Mouse (Mus musculus) frontal cortex, adult (tissue): ENCODE data around the gene D1Ertd622e.

Experiments used
- ATAC-seq: cut with Nextera tagmentation; 2 replicates; pipeline ENCODE4 v1.9.2; 2017; ENCODE audit warnings: mild to moderate bottlenecking, moderate library complexity, mixed read lengths; ENCODE audit not compliant: low TSS enrichment

The D1Ertd622e gene

DNA sequence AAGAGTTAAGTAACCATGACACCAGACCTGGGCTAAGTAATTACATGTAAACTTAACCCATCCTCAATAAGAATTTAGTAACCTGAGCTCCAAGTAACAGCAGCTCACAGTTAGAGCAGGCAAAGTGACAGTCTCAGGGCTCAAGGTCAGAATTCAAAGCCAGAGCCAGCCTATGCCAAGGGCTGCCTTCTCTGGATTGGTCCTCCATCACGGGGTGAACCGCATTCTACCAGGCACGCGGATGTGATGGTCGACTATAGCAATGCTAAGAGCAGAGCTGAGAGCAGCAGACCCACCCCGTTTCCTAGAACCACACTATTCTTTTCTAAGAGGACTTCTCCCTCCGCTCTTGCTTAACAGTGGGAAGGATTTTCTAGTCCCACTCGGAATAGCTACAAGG, 27.8 kb downstream of the D1Ertd622e start:
- peak; percentile 14; the same call in 1 of the 2 replicates for ATAC-seq

DNA sequence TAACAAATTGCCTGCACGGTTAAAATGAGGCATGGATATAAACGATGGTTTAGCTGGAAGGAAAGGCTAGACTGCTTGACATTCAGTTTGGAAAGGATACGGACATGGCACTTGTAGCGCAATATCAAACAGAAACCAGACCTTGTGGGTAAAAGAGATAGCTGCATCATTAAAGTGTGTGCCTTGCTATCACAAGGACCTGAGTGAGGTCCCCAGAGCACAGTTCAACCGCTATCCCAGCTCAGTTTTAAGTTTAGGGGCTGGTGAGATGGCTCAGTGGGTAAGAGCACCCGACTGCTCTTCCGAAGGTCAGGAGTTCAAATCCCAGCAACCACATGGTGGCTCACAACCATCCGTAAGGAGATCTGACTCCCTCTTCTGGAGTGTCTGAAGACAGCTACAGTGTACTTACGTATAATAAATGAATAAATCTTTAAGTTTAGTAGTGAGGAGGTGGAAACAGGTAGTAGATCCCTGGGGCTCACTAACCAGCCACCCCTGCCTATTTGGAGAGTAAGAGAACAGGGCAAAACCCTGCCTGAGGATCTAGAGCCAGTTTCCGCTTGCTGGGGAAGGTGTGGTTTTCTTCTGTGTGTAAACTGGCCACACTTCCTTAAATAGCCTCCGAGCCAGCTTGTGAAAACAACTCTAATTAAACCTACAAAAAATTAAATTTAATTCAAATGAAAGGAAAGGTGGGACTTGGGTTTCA, 29.2 kb downstream of the D1Ertd622e start:
- ATAC-seq = no peak

DNA sequence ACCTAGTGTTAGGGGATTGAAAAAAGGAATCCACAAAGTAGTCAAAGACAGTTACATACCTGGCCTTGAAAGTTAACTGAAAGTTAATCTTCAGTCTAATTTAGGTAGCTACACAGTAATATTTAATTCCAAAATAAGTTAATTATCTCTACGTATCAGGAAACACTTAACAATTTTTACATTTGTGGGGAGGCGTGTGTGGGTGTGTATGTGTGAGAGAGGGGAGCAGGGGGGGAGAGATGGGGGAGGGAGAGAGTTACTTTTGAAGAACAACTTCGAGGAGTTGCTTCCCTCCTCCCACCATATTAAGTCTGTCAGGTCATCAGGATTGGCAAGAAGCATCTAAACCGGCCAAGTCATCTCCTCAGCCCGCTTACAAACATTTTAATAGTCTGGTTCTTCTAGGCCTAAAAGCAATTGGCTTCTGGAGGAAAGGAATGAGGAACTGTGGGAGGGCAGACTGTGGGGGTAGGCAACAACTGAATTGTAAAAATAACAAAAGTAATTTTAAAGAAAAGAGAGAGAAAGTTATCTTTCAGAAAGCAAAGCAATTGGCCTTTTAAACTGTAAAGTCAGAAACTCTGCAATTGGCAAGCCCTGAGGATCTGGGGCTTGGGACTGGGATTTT, 29.9 kb downstream of the D1Ertd622e start:
- ATAC-seq = no peak

DNA sequence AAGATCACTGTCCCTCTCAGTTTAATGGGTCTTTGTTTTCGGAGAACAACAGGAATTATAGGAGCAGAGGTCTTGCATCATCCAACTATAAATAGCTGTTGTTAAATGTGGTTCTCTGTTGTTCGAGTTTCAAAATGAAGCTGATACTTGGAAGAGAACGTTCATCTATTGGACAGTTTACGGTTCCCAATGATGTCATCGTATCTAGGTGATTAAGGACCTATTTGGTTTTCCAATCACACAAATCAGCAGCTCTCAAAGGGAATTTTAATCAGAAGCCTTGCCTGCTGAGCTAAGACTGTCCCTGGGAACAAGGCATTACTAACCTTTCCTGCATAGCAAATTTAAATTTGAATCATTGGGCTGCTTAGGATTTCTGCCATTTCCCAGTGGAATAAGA, 31.7 kb downstream of the D1Ertd622e start:
- ATAC-seq = peak; percentile 7

DNA sequence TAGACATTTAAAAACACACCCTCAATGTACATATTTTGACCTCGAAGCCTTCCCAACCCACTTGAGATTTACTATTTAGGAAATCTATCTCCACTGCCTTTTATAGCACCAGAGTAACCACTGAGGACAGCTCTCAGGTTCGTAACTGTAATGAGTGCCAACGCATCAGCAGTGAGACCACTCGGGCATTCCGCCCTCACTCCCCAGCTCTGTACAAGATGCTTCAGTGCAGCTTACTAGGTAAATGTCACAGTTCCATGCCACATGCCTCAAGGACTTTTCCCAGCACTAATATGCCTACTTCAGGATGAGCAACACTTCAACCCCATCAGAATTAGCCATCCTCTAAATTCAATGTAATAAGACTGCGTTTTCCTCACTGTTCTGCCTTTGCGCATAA, 33.0 kb downstream of the D1Ertd622e start:
- ATAC-seq = no peak; the same call in 1 of the 2 replicates

DNA sequence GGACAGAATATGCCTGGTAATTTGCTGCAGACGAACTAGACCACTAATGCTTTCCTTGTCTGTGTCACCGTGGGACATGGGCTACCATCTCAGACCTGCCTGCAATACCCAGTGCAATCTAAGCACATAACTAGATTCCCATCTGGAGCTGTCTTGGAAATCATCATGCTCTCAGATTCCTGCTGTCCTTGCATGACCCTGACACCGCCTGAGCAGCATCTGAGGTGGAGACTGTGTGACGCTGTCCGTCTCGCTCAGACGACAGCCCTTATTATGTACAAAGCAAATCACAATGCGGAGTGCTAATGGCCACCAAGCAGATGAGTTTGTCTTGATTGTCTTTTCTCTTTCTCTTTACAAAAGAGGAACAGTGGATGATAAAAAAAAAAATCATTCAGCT, 33.9 kb downstream of the D1Ertd622e start:
- 0 out of 2 replicates have a peak, but pooled peaks have one; percentile 3 for ATAC-seq

DNA sequence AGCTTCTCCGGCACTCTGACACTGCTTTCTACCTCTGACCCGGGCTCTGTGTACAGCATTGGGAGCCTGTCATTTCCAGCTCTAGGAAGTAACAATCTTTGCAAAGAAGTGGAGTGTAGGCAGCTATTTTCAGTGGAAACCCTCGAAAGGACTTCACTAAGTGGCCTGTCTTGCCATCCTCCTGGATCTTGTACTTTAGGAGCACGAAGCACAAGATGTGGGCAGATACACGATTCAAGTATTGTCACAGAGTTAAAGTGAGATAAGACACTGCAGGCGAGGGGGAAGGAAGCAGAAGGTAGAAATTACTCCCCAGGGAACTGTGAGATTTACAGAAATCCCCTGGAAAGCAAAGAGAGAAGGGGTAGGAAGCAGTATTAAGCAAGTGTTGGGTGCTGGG, 36.4 kb downstream of the D1Ertd622e start:
- peak; percentile 53 for ATAC-seq

DNA sequence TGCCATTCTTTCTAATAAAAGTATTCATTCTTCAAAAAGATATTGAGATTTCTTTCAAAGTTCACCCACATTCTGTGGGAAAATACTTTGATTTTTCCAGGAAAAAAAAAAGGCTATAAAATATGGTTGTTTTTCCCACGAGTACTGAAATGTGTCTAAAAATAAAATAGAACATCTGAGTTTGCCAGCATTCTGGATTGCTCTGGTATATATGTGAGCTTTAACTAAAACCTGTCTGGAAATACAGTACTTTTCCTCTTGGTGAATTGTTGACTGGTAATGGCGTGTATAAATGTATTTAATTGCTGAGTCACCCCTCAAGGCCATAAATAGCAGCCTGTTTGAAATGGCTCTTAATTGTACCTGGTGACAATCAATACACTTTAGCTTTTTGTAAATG, 37.5 kb downstream of the D1Ertd622e start:
- ATAC-seq = peak; percentile 60

DNA sequence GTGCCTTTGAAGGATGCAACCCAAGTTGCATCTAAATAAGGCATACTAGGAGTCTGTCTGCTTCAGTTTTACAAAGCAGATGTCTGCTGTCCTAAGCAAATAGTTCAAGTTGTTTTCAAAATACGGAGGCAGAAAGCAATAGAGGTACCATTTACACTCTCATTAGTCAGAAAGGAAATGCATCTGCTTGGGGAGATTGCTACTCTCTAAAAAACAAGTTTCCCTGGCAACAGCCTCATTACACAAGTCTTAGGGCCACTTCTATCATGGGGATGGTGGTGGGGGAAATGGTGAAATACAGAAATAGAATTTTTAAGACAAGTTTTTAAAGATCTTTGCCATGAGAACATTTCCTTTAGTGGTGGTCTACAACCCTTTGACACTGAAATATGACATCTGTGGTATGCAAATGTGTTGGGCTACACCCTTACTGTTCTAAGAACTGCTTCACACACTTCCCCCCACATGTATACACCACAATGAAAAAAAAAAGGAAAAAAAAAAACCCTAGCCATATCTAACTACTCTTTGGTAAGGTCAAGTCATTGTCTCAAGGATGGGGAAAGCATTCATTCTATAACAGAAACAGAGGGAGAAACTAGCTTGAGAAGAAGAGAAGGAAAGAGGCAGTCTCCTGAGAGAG, 38.5 kb downstream of the D1Ertd622e start:
- ATAC-seq = no peak

DNA sequence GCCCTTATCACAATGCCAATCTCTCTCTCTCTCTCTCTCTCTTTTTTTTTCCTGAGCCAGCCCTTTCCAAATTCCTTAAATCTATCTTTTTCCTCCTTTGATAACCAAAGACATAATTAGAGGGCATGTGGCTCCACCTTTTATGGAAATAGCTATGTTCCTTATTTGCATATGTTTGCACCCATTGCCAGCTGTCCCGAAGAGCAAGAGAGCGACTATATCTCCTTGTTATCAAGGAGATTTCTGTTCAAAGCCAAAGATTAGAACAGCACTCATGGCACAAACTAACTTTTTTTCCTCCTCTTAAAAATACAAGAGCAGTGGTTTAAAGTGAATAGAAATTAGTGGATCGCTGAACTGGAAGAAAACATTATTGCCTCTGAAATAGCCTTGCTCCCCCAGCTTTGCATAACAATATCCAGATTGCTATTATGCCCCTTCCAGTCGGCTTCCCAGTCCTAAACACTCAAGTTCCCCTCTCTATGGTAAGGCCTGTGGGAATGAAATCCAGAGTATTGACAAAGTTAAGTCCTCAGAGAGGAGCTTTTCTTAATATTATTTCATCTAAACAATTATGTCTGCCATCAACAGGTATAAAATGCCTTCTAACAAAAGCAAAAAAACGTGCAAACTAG, 39.2 kb downstream of the D1Ertd622e start:
- no peak for ATAC-seq

DNA sequence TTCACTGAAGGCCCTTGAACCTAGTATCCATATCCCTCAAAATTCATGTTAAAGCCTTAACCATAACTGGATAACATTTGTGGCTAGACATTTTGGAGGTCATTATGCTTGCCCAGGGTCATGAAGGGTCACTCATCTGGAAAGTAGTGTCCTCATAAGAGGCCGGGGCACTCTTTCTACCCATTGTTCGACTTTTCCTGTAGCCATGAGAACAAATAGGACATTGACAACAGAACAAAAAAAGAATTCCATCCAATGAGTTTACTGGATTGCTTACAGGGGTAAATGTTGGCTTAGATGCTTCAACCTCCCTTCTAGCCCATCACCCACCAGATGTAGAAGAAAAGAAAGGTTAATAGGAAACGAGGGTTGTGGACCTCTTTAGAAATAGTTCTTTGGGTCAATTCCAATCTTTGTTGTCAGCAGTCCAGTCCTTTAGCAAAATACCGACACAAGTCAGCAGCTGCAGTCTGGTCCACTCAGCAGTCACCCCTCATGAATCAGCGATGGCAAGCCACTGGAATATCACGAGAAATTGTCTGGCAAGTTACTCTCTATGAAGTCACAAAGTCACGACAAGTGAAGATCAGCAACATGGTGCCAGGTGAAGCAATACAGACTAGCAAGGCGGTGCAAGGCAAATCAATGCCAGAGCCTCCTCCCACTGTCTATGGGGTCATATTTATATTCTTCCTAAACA, 42.1 kb downstream of the D1Ertd622e start:
- ATAC-seq = no peak

DNA sequence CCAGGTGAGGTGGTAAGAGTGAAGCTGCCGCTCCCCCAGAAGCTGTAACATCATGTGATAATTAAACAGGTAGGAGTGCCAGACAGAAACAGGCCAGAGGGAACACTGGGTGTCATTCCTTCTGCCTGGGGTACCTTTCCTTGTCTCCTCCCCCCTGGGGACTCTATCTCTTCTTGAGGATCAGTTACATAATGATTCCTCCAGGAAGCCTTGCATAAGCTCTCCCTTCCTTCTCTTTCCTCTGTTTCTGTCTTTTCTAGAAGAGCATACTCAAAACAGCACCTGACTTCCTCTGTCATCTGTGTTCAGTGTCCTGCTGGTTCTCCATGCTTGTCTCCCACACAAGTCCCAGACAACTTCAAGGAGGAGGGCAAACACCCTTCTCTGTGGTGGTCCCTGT, 46.3 kb downstream of the D1Ertd622e start:
- peak; percentile 70 for ATAC-seq

DNA sequence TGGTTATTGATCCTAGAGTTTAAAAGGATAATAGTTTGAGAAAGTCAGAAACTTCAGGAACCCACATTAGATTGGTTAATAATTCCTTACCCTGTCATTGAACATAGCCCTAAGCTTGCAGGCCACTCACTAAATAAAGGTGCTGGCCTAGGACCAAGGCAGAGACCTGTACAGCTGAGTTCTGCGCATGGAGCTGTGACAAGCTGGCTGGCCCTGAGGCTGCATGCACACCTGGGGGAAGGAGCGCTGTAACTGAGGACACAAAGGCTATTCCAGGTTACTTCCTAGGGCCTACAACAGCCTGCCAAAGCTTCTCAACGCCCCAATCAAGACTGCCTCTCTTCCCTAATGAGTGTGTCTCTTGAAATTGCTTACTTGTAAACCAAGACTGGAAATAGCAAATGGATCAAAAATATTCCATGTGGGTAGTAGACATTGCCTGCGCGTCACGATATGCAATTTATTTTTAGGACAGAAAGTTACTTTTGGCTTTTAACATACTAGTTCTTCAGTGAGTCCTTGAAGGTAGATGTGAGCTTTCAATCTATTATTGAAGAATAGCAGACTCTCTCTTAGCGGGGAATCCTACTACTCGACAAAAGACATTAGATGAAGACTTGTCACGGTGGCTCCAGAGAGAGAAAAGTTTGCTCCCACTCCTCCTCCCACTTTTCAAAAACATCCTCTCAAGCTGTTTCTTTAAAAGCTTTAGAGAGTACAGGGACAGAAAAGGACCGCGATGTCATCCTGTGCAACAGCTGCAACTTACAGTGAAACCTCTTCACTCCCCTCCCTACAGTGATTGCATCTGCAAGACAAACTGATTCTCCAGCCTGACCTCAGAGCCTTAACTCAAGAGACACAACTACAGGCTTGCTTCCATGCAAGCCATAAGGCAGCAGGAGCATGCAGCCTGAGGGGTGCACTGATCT, 47.1 kb downstream of the D1Ertd622e start:
- ATAC-seq = peak; percentile 77

DNA sequence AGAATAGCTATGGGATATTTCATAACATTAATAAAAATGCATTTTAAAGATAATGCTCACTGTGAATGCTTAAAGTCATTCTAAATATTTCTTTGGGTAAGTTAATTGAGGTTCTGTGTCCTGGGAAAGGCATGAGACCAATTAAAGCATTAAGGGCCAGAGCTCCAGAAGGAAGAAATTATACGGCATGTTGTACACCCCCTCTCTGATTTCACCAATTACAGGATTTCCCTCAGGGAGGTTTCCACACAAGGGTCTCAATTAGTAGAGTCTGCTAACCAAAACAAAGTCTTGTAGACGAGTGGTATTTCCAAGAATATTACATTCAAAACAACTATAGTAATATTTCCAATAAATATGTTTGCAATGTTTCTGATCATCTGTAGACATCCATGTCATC, 50.1 kb downstream of the D1Ertd622e start:
- ATAC-seq = no peak

DNA sequence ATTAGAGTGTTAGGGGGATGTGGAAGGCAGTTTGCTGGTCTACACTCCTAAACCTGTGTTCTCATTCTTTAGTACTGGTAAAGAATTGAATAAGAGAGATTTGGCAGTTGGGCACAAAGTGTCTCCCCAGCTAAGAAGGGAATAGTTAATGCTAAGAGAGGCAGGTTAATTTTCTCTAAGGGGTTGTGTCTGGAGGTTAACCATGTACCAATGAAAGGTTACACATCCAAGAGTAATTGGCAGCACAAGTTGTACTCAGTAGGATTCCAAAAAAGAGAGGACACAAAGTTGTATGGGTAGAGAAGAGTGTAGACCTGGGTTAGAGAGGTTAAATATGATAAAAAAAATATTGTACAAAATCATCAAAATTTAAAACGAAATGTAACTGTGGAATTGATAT, 58.5 kb downstream of the D1Ertd622e start:
- ATAC-seq = no peak

DNA sequence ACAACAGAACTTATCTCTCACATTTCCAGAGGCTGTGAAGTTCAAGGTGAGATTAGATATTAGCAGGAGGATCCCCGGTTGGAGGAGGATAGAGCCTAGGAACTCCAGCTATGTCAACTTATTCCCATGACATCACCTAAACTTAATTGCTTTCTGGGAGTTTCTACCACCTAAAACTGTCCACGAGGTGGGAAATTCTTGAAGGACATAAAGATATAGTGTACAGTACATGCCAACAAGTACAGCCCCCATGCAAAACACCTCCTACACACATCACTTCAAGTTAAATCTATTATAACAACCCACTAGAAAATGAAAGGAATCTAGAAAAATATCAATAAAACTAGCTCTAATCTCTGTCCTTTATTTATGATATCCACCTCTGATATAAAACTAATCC, 61.5 kb downstream of the D1Ertd622e start:
- peak; percentile 78 for ATAC-seq

DNA sequence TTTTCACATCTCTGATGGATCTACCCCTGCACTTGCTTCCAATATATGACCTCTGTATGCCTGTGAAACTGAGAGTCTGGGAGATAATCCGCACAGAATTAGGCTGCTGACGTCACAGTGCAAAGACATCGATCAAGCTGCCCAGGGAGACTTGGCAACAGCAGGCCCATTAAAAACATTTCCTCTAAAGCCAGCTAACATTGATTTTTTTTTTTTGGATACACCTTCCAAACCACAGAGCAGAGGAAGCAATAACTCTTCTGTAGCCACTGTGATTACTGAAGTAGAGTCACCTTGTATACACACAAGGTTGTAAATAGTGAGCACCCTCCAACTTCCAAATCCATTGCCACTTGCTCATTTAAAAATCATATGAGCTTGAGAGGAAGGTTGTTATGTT, 62.8 kb downstream of the D1Ertd622e start:
- ATAC-seq = no peak

DNA sequence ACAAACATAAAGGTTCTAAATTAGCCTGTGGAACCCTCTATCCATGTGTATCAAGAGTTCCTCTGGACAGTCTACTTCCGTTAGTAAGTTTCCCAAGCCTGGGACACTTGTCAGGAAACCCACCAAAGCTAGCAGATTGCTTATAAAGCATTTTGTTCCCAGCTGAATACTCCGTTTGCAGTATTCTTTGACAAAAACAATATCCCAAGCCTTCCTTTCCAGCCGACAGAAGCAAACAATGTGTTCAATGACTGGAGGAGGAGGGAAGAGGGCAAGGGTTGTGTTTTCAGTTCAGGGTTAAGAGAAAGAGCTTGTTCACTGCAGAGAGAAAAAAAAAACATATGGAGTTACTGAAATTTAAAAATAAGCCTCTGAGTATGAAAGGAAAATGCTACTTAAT, 73.3 kb downstream of the D1Ertd622e start:
- ATAC-seq = no peak

DNA sequence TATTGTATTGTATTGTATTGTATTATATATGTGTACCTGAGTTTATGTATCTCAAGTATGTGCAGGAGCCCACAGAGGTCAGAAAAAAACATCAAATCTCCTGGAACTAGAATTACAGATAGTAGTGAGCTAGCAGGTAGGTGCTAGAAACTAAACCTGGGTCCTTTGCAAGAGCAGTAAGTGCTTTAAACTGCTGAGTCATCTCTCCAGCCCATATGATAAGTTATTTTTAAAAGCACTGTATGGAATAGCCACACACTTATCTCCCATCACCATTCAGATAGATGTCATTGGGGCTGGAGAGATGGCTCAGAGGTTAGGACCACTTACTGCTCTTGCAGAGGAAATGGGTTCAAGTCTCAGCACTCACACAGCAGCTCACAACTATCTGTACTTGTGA, 76.8 kb downstream of the D1Ertd622e start:
- ATAC-seq = no peak

DNA sequence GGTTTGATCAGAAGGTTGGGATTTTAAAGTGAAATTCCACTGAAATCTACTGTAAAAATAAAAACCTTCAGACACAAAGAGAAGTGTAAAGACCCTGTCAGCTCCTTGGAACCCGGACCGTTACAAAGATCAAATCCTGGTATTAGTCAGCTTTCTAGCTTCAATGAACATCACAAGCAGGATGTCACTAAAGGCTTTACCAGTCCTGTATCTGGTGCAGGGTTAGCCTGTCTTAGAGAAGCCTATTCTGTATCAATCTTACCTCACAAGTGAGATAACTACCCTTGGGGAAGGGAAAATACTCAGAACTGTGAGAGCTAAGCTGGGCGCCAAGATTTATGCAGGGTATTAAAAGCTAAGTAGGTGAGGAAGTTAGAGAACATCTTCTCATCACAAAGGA, 77.7 kb downstream of the D1Ertd622e start:
- no peak for ATAC-seq

DNA sequence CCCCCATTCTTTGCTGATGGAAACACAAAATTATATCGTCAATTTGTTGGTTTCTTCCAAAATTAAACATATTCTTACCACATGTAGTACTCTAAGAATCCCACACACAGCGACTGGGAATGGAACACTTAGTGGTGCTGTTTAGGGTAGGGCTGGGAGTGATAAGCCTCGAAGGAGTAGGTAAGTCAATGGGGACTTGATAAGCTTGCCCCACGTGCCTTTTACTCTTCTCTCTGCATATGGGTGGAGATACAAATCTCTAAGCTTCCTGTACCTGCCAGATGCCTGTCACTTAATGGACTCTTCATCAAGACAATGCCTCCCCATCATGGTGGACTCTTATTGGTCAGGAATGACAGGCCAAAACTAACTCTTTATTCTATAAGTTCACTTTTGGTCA, 78.8 kb downstream of the D1Ertd622e start:
- no peak for ATAC-seq
